In genomic region chr3:96103901-96104260, GRCm38 (mm10) we compare ENCODE assay signal across 8 mouse cellular contexts. TPM values are rescaled to one million over a fixed set of nuclear protein-coding genes. Genes with fewer than 3 reads are reported as not detected.
A peak's percentile ranks its signal among the peaks of the same experiment; 100 is the strongest.
DNase-seq lines count a peak whose midpoint lies in the region; ATAC-seq and TF ChIP-seq lines count a peak whose summit lies in the region.

No protein-coding gene starts in this region.

- DNase-seq in kidney, adult 9 months: no peak
- DNase-seq in hindbrain, embryonic 14.5 days (ENCODE audit: low spot score): no peak
- DNase-seq in embryo, embryonic 10.5 days (ENCODE audit: low spot score): no peak
- no peak for DNase-seq in left cerebral cortex, adult 18-20 months (ENCODE audit: low spot score in 2 of 2)
- DNase-seq in spleen, postnatal 36 days (ENCODE audit: low spot score in 2 of 2): no peak

- ATAC-seq in kidney, embryonic 16.5 days (ENCODE audit: low FRiP score, low TSS enrichment): peak; percentile 57; the same call in 1 of the 2 replicates
- peak; percentile 19; the same call in 1 of the 2 replicates for ATAC-seq in hindbrain, embryonic 14.5 days (ENCODE audit: low FRiP score)
- peak; percentile 57; the same call in 1 of the 2 replicates for ATAC-seq in midbrain, embryonic 16.5 days

- no peaks in the 10 kb centered on the region for H3K36me3 ChIP-seq in kidney, embryonic 16.5 days (ENCODE audit: insufficient read depth, low read length)
- no peaks in the 10 kb centered on the region for H3K36me3 ChIP-seq in hindbrain, embryonic 14.5 days (replicated peaks; ENCODE audit: control insufficient read depth, insufficient read depth)
- H3K36me3 ChIP-seq in midbrain, embryonic 16.5 days (ENCODE audit: control insufficient read depth, insufficient read depth, low read length): no peaks in the 10 kb centered on the region

- no peaks in the 10 kb centered on the region for H3K27me3 ChIP-seq in kidney, embryonic 16.5 days (ENCODE audit: insufficient read depth, low read length)
- H3K27me3 ChIP-seq in hindbrain, embryonic 14.5 days (ENCODE audit: control insufficient read depth, insufficient read depth, low read length): no peaks in the 10 kb centered on the region
- H3K27me3 ChIP-seq in midbrain, embryonic 16.5 days (ENCODE audit: control insufficient read depth, insufficient read depth, low read depth, low read length): no peaks in the 10 kb centered on the region

- peak overlapping the region; percentile 83 for H3K4me3 ChIP-seq in kidney, embryonic 16.5 days (ENCODE audit: low read length)
- H3K4me3 ChIP-seq in bone marrow, adult 2 months (replicated peaks; ENCODE audit: control insufficient read depth, low read depth, low read length): peak overlapping the region; percentile 87
- H3K4me3 ChIP-seq in hindbrain, embryonic 14.5 days (replicated peaks; ENCODE audit: low read length): peak overlapping the region; percentile 77
- H3K4me3 ChIP-seq in midbrain, embryonic 16.5 days (ENCODE audit: low read depth, low read length): peak overlapping the region; percentile 92

- peak overlapping the region; percentile 57 for H3K4me2 ChIP-seq in kidney, embryonic 16.5 days (replicated peaks; ENCODE audit: low read depth, low read length)
- H3K4me2 ChIP-seq in hindbrain, embryonic 14.5 days (replicated peaks): peak overlapping the region; percentile 69
- peak overlapping the region; percentile 94 for H3K4me2 ChIP-seq in midbrain, embryonic 16.5 days (ENCODE audit: low read length)

- peak overlapping the region; percentile 96 for H3K27ac ChIP-seq in kidney, embryonic 16.5 days (ENCODE audit: low read length)
- peak overlapping the region; percentile 68 for H3K27ac ChIP-seq in bone marrow, adult 2 months (ENCODE audit: control insufficient read depth, insufficient read depth, low read depth, low read length, poor library complexity)
- peak overlapping the region; percentile 57; the same call in 1 of the 2 replicates for H3K27ac ChIP-seq in hindbrain, embryonic 14.5 days
- peak overlapping the region; percentile 76 for H3K27ac ChIP-seq in midbrain, embryonic 16.5 days (ENCODE audit: low read length)

- WGBS in kidney, embryonic 16.5 days: 1% methylated on average over 8 of the region's 8 CpGs
- WGBS in bone marrow, adult 2 months: 5% methylated on average over 8 of the region's 8 CpGs
- WGBS in hindbrain, embryonic 14.5 days: under 1% methylated on average over 8 of the region's 8 CpGs
- 1% methylated on average over 8 of the region's 8 CpGs for WGBS in midbrain, embryonic 16.5 days

- TF ChIP-seq POLR2A in bone marrow, adult 2 months (IDR thresholded peaks at IDR 0.05; ENCODE audit: borderline replicate concordance, control insufficient read depth, low read depth, low read length): no peak

- H3K9me3 ChIP-seq in kidney, embryonic 16.5 days (ENCODE audit: low read length): no peaks in the 10 kb centered on the region
- no peaks in the 10 kb centered on the region for H3K9me3 ChIP-seq in hindbrain, embryonic 14.5 days (ENCODE audit: control insufficient read depth, low read length)
- H3K9me3 ChIP-seq in midbrain, embryonic 16.5 days (replicated peaks; ENCODE audit: control insufficient read depth, low read length, poor library complexity, severe bottlenecking): no peaks in the 10 kb centered on the region

- H3K9ac ChIP-seq in kidney, embryonic 16.5 days (replicated peaks; ENCODE audit: low read length): peak overlapping the region; percentile 93
- peak overlapping the region; percentile 83 for H3K9ac ChIP-seq in hindbrain, embryonic 14.5 days
- H3K9ac ChIP-seq in midbrain, embryonic 16.5 days (ENCODE audit: low read depth, low read length): peak overlapping the region; percentile 83

- H3K4me1 ChIP-seq in kidney, embryonic 16.5 days (ENCODE audit: insufficient read depth, low read length): peaks cover 26% of the 10 kb centered on the region
- no peaks in the 10 kb centered on the region; the same call in 1 of the 2 replicates for H3K4me1 ChIP-seq in bone marrow, adult 2 months (ENCODE audit: control insufficient read depth, insufficient read depth, low read length)
- H3K4me1 ChIP-seq in hindbrain, embryonic 14.5 days (replicated peaks; ENCODE audit: control insufficient read depth, insufficient read depth, low read length): peaks cover 19% of the 10 kb centered on the region
- peaks cover 14% of the 10 kb centered on the region for H3K4me1 ChIP-seq in midbrain, embryonic 16.5 days (ENCODE audit: control insufficient read depth, insufficient read depth, low read length)

- no peak for TF ChIP-seq CTCF in bone marrow, adult 2 months (IDR thresholded peaks at IDR 0.05; ENCODE audit: control insufficient read depth, insufficient read depth, low read length)

RNA-seq across cellular contexts. Expression of gene Otud7b, which starts 0.4 kb away (rescaled TPM):
- 14.9 and 18.1 TPM in 2 replicates for polyA plus RNA-seq in kidney, embryonic 16.5 days (2015; fragmentation: Nextera tagmentation; extraction: Ambion mirVana)
- polyA plus RNA-seq in bone marrow, adult 2 months (2011; ENCODE audit: insufficient read depth, insufficient read length, low replicate concordance, missing spikeins): 14.6 and 22.2 TPM in 2 replicates
- 7.1 and 7.9 TPM in 2 replicates for polyA plus RNA-seq in hindbrain, embryonic 14.5 days (2014; fragmentation: Nextera tagmentation; extraction: Ambion mirVana)
- polyA plus RNA-seq in midbrain, embryonic 16.5 days (2015; fragmentation: Nextera tagmentation; extraction: Ambion mirVana): 7.0 and 8.4 TPM in 2 replicates
- total RNA-seq in left cerebral cortex, adult 18-20 months (2021): 10 to 100 TPM; 37.0 to 38.1 TPM

RNA-seq across cellular contexts. Expression of gene Vps45, which starts 45.6 kb away (rescaled TPM):
- 34.9 and 37.0 TPM in 2 replicates for polyA plus RNA-seq in kidney, embryonic 16.5 days (2015; fragmentation: Nextera tagmentation; extraction: Ambion mirVana)
- 11.8 and 20.1 TPM in 2 replicates for polyA plus RNA-seq in bone marrow, adult 2 months (2011; ENCODE audit: insufficient read depth, insufficient read length, low replicate concordance, missing spikeins)
- polyA plus RNA-seq in hindbrain, embryonic 14.5 days (2014; fragmentation: Nextera tagmentation; extraction: Ambion mirVana): 44.8 and 46.8 TPM in 2 replicates
- 62.0 and 64.7 TPM in 2 replicates for polyA plus RNA-seq in midbrain, embryonic 16.5 days (2015; fragmentation: Nextera tagmentation; extraction: Ambion mirVana)
- total RNA-seq in left cerebral cortex, adult 18-20 months (2021): 10 to 100 TPM; 46.4 to 46.7 TPM

RNA-seq across cellular contexts. Expression of gene Mtmr11, which starts 57.9 kb away (rescaled TPM):
- polyA plus RNA-seq in kidney, embryonic 16.5 days (2015; fragmentation: Nextera tagmentation; extraction: Ambion mirVana): 26.3 and 30.8 TPM in 2 replicates
- 6.3 and 10.1 TPM in 2 replicates for polyA plus RNA-seq in bone marrow, adult 2 months (2011; ENCODE audit: insufficient read depth, insufficient read length, low replicate concordance, missing spikeins)
- 10.1 and 11.6 TPM in 2 replicates for polyA plus RNA-seq in hindbrain, embryonic 14.5 days (2014; fragmentation: Nextera tagmentation; extraction: Ambion mirVana)
- polyA plus RNA-seq in midbrain, embryonic 16.5 days (2015; fragmentation: Nextera tagmentation; extraction: Ambion mirVana): 7.8 and 15.1 TPM in 2 replicates
- 1 to 10 TPM; 6.9 to 8.5 TPM for total RNA-seq in left cerebral cortex, adult 18-20 months (2021)
